ENCODE assay signal across 11 mouse cellular contexts in the genomic region with DNA sequence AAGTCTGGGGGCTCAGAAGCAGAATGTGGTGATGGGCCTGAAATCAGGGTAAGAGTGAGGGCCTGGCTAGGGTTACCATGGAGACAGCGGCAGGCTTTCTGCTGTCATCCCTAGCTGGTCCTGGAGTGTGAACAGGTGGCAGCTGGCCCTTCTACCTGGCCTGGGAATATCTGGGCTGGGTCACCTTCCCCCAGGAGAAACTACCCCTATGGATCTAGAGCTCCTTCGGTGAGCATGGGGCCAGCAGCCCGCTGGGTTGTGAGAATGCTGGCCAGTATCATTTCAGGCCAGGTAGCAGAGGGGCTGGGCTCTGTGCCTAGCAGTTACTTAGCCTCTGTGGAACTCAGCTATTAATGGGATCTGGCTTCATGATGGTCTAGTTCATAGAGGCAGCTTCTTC. TPM values are rescaled to one million over a fixed set of nuclear protein-coding genes. Genes with fewer than 3 reads are reported as not detected.
A peak's percentile ranks its signal among the peaks of the same experiment; 100 is the strongest.
DNase-seq lines count a peak whose midpoint lies in the region; ATAC-seq and TF ChIP-seq lines count a peak whose summit lies in the region.
"Had no signal": no experiment of that assay in that cellular context is flagged by ENCODE, and none has a peak within 500 bp of the region (broad histone marks: within the 10 kb centered on the region; RNA-seq: fewer than 3 reads in every experiment).

No protein-coding gene starts in this region.

- peaks cover 52% of the 10 kb centered on the region for H3K4me1 ChIP-seq in heart, embryonic 10.5 days
- H3K4me1 ChIP-seq in ES-Bruce4 (ENCODE audit: control insufficient read depth, insufficient read depth, low read length), result peaks cover 19% of the 10 kb centered on the region
- H3K4me1 ChIP-seq in hindbrain, embryonic 14.5 days (replicated peaks; ENCODE audit: control insufficient read depth, insufficient read depth, low read length), result no peaks in the 10 kb centered on the region

- TF ChIP-seq POLR2A in ES-Bruce4 (IDR thresholded peaks at IDR 0.05; ENCODE audit: insufficient read depth, low read length), result no peak

- H3K27me3 ChIP-seq in heart, embryonic 10.5 days (ENCODE audit: insufficient read depth, poor library complexity, severe bottlenecking), result no peaks in the 10 kb centered on the region
- H3K27me3 ChIP-seq in ES-Bruce4 (ENCODE audit: control insufficient read depth, insufficient read depth, low read length, poor library complexity, severe bottlenecking), result no peaks in the 10 kb centered on the region
- H3K27me3 ChIP-seq in hindbrain, embryonic 14.5 days (ENCODE audit: control insufficient read depth, insufficient read depth, low read length), result no peaks in the 10 kb centered on the region

- H3K36me3 ChIP-seq in heart, embryonic 10.5 days, result no peaks in the 10 kb centered on the region
- no peaks in the 10 kb centered on the region for H3K36me3 ChIP-seq in ES-Bruce4 (ENCODE audit: control insufficient read depth, insufficient read depth, low read length, poor library complexity, severe bottlenecking)
- H3K36me3 ChIP-seq in hindbrain, embryonic 14.5 days (replicated peaks; ENCODE audit: control insufficient read depth, insufficient read depth), result no peaks in the 10 kb centered on the region

- no peak overlapping the region for H3K4me2 ChIP-seq in hindbrain, embryonic 14.5 days (replicated peaks)

- no peak overlapping the region for H3K9ac ChIP-seq in ES-Bruce4 (ENCODE audit: low read depth, poor library complexity, severe bottlenecking)
- no peak overlapping the region for H3K9ac ChIP-seq in hindbrain, embryonic 14.5 days

- no peak for ATAC-seq in hindbrain, embryonic 14.5 days (ENCODE audit: low FRiP score)

- intact Hi-C loops in heart, postnatal 36 days (cut with DNase I), result loop anchor here (2.0 kb wide), 1 partner anchor 14 kb away; no protein-coding TSS in a partner anchor
- intact Hi-C loops in heart, postnatal 10 days (cut with DNase I), result no loop called here
- intact Hi-C loops in left cerebral cortex, postnatal 4 days (cut with DNase I), result no loop called here

- H3K9me3 ChIP-seq in heart, embryonic 10.5 days, result no peaks in the 10 kb centered on the region
- no peaks in the 10 kb centered on the region for H3K9me3 ChIP-seq in ES-Bruce4 (replicated peaks; ENCODE audit: control insufficient read depth, insufficient read depth, low read length, poor library complexity, severe bottlenecking)
- no peaks in the 10 kb centered on the region for H3K9me3 ChIP-seq in hindbrain, embryonic 14.5 days (ENCODE audit: control insufficient read depth, low read length)

- no peak for DNase-seq in heart, embryonic 10.5 days (ENCODE audit: low spot score)
- no peak for DNase-seq in heart, postnatal 36 days
- DNase-seq in cerebellum, adult 9-10 months, result peak; percentile 65
- DNase-seq in heart, postnatal 10 days, result peak; percentile 53 to 66
- DNase-seq in left cerebral cortex, postnatal 4 days, result no peak
- no peak for DNase-seq in adrenal gland, adult 8-10 months
- DNase-seq in hindbrain, embryonic 14.5 days (ENCODE audit: low spot score), result no peak
- DNase-seq: layer of hippocampus, postnatal 36 days had no signal

- TF ChIP-seq CTCF in ES-Bruce4 (IDR thresholded peaks at IDR 0.05; ENCODE audit: low read depth, low read length), result no peak

- 64% methylated on average over 3 of the region's 3 CpGs for WGBS in heart, embryonic 10.5 days
- 67% methylated on average over 3 of the region's 3 CpGs for WGBS in hindbrain, embryonic 14.5 days

- no peak overlapping the region for H3K4me3 ChIP-seq in heart, embryonic 10.5 days
- no peak overlapping the region for H3K4me3 ChIP-seq in ES-Bruce4 (ENCODE audit: low read depth, low read length)
- no peak overlapping the region for H3K4me3 ChIP-seq in hindbrain, embryonic 14.5 days (replicated peaks; ENCODE audit: low read length)
- H3K4me3 ChIP-seq: erythroblast, embryonic 14.5 days had no signal

- H3K27ac ChIP-seq in heart, embryonic 10.5 days, result peak overlapping the region; percentile 92
- H3K27ac ChIP-seq in ES-Bruce4 (ENCODE audit: insufficient read depth, low read length), result peak overlapping the region; percentile 32; the same call in 1 of the 2 replicates
- H3K27ac ChIP-seq in hindbrain, embryonic 14.5 days, result no peak overlapping the region

- TF ChIP-seq EP300 in ES-Bruce4 (IDR thresholded peaks at IDR 0.05; ENCODE audit: insufficient read depth, low read depth, low read length), result no peak

RNA-seq across cellular contexts. Expression of a gene that starts 18.7 kb away (rescaled TPM):
- polyA plus RNA-seq in heart, embryonic 10.5 days (2016; fragmentation: Nextera tagmentation; extraction: Ambion mirVana), result 5.4 and 10.5 TPM in 2 replicates
- 10 to 100 TPM; 34.3 to 37.1 TPM for total RNA-seq in heart, postnatal 36 days (2021)
- polyA plus RNA-seq in ES-Bruce4 (2011; ENCODE audit: insufficient read depth, insufficient read length, low read depth, missing spikeins), result not detected in 2 replicates
- 10 to 100 TPM; 40.9 to 42.0 TPM for total RNA-seq in heart, postnatal 10 days (2021)
- 1 to 10 TPM; 1.1 to 1.5 TPM for total RNA-seq in left cerebral cortex, postnatal 4 days (2021)
- 10 to 100 TPM in 2 of 4 experiments, 1 to 10 TPM in 2; 3.7 to 14.9 (median 9.0) TPM for total RNA-seq in adrenal gland, adult 8-10 months (2022)
- polyA plus RNA-seq in hindbrain, embryonic 14.5 days (2014; fragmentation: Nextera tagmentation; extraction: Ambion mirVana), result 0.94 and 1.3 TPM in 2 replicates

RNA-seq across cellular contexts. Expression of a gene that starts 30.5 kb away (rescaled TPM):
- polyA plus RNA-seq in heart, embryonic 10.5 days (2016; fragmentation: Nextera tagmentation; extraction: Ambion mirVana), result 1.1 and 1.5 TPM in 2 replicates
- not detected for total RNA-seq in heart, postnatal 36 days (2021)
- not detected in 2 replicates for polyA plus RNA-seq in ES-Bruce4 (2011; ENCODE audit: insufficient read depth, insufficient read length, low read depth, missing spikeins)
- total RNA-seq in heart, postnatal 10 days (2021), result under 1 TPM; 0.43 to 0.62 TPM
- under 1 TPM; 0.38 TPM for total RNA-seq in left cerebral cortex, postnatal 4 days (2021)
- total RNA-seq in adrenal gland, adult 8-10 months (2022), result under 1 TPM; 0.17 to 0.32 (median 0.27) TPM
- polyA plus RNA-seq in hindbrain, embryonic 14.5 days (2014; fragmentation: Nextera tagmentation; extraction: Ambion mirVana), result 1.9 and 2.3 TPM in 2 replicates
- total RNA-seq: gastrocnemius, adult 18-20 months; layer of hippocampus, postnatal 36 days had no signal
- polyA plus RNA-seq: erythroblast, embryonic 14.5 days had no signal

RNA-seq across cellular contexts. Expression of a gene that starts 55.9 kb away (rescaled TPM):
- polyA plus RNA-seq in heart, embryonic 10.5 days (2016; fragmentation: Nextera tagmentation; extraction: Ambion mirVana), result 78.0 and 99.5 TPM in 2 replicates
- 10 to 100 TPM; 15.3 TPM for total RNA-seq in heart, postnatal 36 days (2021)
- 18.2 and 21.0 TPM in 2 replicates for polyA plus RNA-seq in ES-Bruce4 (2011; ENCODE audit: insufficient read depth, insufficient read length, low read depth, missing spikeins)
- total RNA-seq in heart, postnatal 10 days (2021), result 10 to 100 TPM; 24.9 to 26.3 TPM
- 10 to 100 TPM; 41.6 to 44.8 TPM for total RNA-seq in left cerebral cortex, postnatal 4 days (2021)
- 10 to 100 TPM; 26.5 to 36.9 (median 33.5) TPM for total RNA-seq in adrenal gland, adult 8-10 months (2022)
- 56.8 and 62.8 TPM in 2 replicates for polyA plus RNA-seq in hindbrain, embryonic 14.5 days (2014; fragmentation: Nextera tagmentation; extraction: Ambion mirVana)

Comparison
In these comparisons a context has a peak if more than half of its experiments do, and no peak if none do; other contexts are left out.
1. DNase-seq: peak in cerebellum, adult 9-10 months (single experiment) and heart, postnatal 10 days (2 of 2); none in heart, embryonic 10.5 days (single experiment), heart, postnatal 36 days (0 of 2), left cerebral cortex, postnatal 4 days (single experiment), adrenal gland, adult 8-10 months (single experiment) and hindbrain, embryonic 14.5 days (single experiment).